Mouse (Mus musculus) heart, embryonic 13.5 days (tissue): ENCODE measurements at regions not wholly inside any gene's neighbourhood (a gene's known extent, or its start where the extent isn't known, plus 50 kb on each side); places are given as distances from the start of the nearest gene placed in this dataset.
"Not testable (repeated sequence)": the region's sequence is repeated elsewhere in the genome, so short reads cannot be mapped to it uniquely, and the experiment has no call there.

ENCODE experiments used
- ATAC-seq: fragments of 200-750 bp; cut with Nextera tagmentation; 2 replicates; pipeline ENCODE4 v1.8.0; 2017; ENCODE audit warnings: moderate TSS enrichment; ENCODE audit not compliant: insufficient number of reproducible peaks, low FRiP score, low TSS enrichment; ENCODE audit errors: extremely low read depth
- H3K27ac ChIP-seq: fragments of 300-500 bp; sonication (generic); replicated peaks from 2 replicates; pipeline ENCODE4 v1.5.1; 2015; ENCODE audit warnings: moderate library complexity, mild to moderate bottlenecking, inconsistent platforms
- H3K27me3 ChIP-seq: fragments of 300-500 bp; sonication (generic); replicated peaks from 2 replicates; pipeline ENCODE4 v1.6.1; 2015; ENCODE audit warnings: mild to moderate bottlenecking, inconsistent platforms
- H3K36me3 ChIP-seq: fragments of 300-500 bp; sonication (generic); 2 replicates; pipeline ENCODE4 v1.6.1; 2015; ENCODE audit warnings: mild to moderate bottlenecking, inconsistent platforms
- H3K4me1 ChIP-seq: fragments of 300-500 bp; sonication (generic); 2 replicates; pipeline ENCODE4 v1.6.1; 2015; ENCODE audit warnings: inconsistent platforms
- H3K4me2 ChIP-seq: fragments of 300-500 bp; sonication (generic); 2 replicates; pipeline ENCODE4 v1.6.1; 2015; ENCODE audit warnings: inconsistent platforms, mild to moderate bottlenecking, moderate library complexity
- H3K4me3 ChIP-seq: fragments of 300-500 bp; sonication (generic); 2 replicates; pipeline ENCODE4 v1.5.1; 2015; ENCODE audit warnings: moderate library complexity, mild to moderate bottlenecking, inconsistent platforms
- H3K9ac ChIP-seq: fragments of 300-500 bp; sonication (generic); 2 replicates; pipeline ENCODE4 v1.6.1; 2015; ENCODE audit warnings: inconsistent platforms, mild to moderate bottlenecking, moderate library complexity
- H3K9me3 ChIP-seq: fragments of 300-500 bp; sonication (generic); 2 replicates; pipeline ENCODE4 v1.6.1; 2016; ENCODE audit warnings: inconsistent platforms
- WGBS: fragments of 180-500 bp; shearing (Covaris S2); methylation state at CpG from one replicate; pipeline ENCODE4 v1.1.7; 2015; ENCODE audit warnings: mixed read lengths; 5-methylcytosine and 5-hydroxymethylcytosine counted together

GRCm38 (mm10) chr9:33717614-33718013, 768.1 kb upstream of the Kirrel3 start:
- H3K9ac ChIP-seq: no peak overlapping the region
- no peaks in the 10 kb centered on the region for H3K9me3 ChIP-seq
- H3K27me3 ChIP-seq: no peaks in the 10 kb centered on the region
- H3K27ac ChIP-seq: no peak overlapping the region
- H3K36me3 ChIP-seq: no peaks in the 10 kb centered on the region
- no peak overlapping the region for H3K4me2 ChIP-seq
- no peak overlapping the region for H3K4me3 ChIP-seq
- 76% methylated on average over 2 of the region's 2 CpGs for WGBS
- no peak for ATAC-seq
- peaks cover 10% of the 10 kb centered on the region; the same call in 1 of the 2 replicates for H3K4me1 ChIP-seq

GRCm38 (mm10) chr9:33724811-33725210, 760.9 kb upstream of the Kirrel3 start:
- WGBS: 85% methylated on average over 1 of the region's 1 CpGs
- Histone ChIP-seq H3K4me3 (no peak overlapping the region), H3K4me2 (no peak overlapping the region), H3K9me3 (no peaks in the 10 kb centered on the region), H3K36me3 (no peaks in the 10 kb centered on the region), H3K4me1 (no peaks in the 10 kb centered on the region), H3K9ac (no peak overlapping the region), H3K27me3 (no peaks in the 10 kb centered on the region), H3K27ac (no peak overlapping the region)
- no peak for ATAC-seq

- not testable (repeated sequence) for H3K27ac ChIP-seq, H3K4me2 ChIP-seq, H3K36me3 ChIP-seq, ATAC-seq, H3K4me3 ChIP-seq, H3K4me1 ChIP-seq, H3K9ac ChIP-seq, H3K9me3 ChIP-seq, H3K27me3 ChIP-seq
- WGBS: 72% methylated on average over 23 of the region's 37 CpGs
Observed at GRCm38 (mm10) chr9:33728058-33728457, 757.6 kb upstream of the Kirrel3 start.

GRCm38 (mm10) chr9:33760701-33761100, 725.0 kb upstream of the Kirrel3 start:
- Histone ChIP-seq H3K36me3 (no peaks in the 10 kb centered on the region), H3K9me3 (no peaks in the 10 kb centered on the region), H3K27ac (no peak overlapping the region), H3K9ac (no peak overlapping the region), H3K4me3 (no peak overlapping the region), H3K4me2 (no peak overlapping the region), H3K4me1 (no peaks in the 10 kb centered on the region), H3K27me3 (no peaks in the 10 kb centered on the region)
- no peak for ATAC-seq

GRCm38 (mm10) chr9:33766235-33766634, 719.5 kb upstream of the Kirrel3 start:
- Histone ChIP-seq H3K4me2 (no peak overlapping the region), H3K4me3 (no peak overlapping the region), H3K36me3 (no peaks in the 10 kb centered on the region), H3K27ac (no peak overlapping the region), H3K27me3 (no peaks in the 10 kb centered on the region), H3K9ac (no peak overlapping the region), H3K4me1 (no peaks in the 10 kb centered on the region), H3K9me3 (no peaks in the 10 kb centered on the region)
- 51% methylated on average over 2 of the region's 2 CpGs for WGBS
- no peak for ATAC-seq

- no peaks in the 10 kb centered on the region for H3K9me3 ChIP-seq
- no peaks in the 10 kb centered on the region for H3K4me1 ChIP-seq
- H3K27me3 ChIP-seq: no peaks in the 10 kb centered on the region
- no peak overlapping the region for H3K27ac ChIP-seq
- no peak overlapping the region for H3K4me3 ChIP-seq
- H3K4me2 ChIP-seq: no peak overlapping the region
- no peaks in the 10 kb centered on the region for H3K36me3 ChIP-seq
- 79% methylated on average over 2 of the region's 2 CpGs for WGBS
- H3K9ac ChIP-seq: no peak overlapping the region
- ATAC-seq: no peak
Observed at GRCm38 (mm10) chr9:33769811-33770210, 715.9 kb upstream of the Kirrel3 start.

- ATAC-seq: no peak
- WGBS: 66% methylated on average over 5 of the region's 5 CpGs
- Histone ChIP-seq H3K4me2 (no peak overlapping the region), H3K9me3 (no peaks in the 10 kb centered on the region), H3K36me3 (no peaks in the 10 kb centered on the region), H3K27me3 (no peaks in the 10 kb centered on the region), H3K27ac (no peak overlapping the region), H3K4me3 (no peak overlapping the region), H3K9ac (no peak overlapping the region), H3K4me1 (no peaks in the 10 kb centered on the region)
Observed at GRCm38 (mm10) chr9:33774178-33774577, 711.5 kb upstream of the Kirrel3 start.

- no peak for ATAC-seq
- 57% methylated on average over 4 of the region's 4 CpGs for WGBS
- no peak overlapping the region for H3K4me2 ChIP-seq
Observed at GRCm38 (mm10) chr9:33790617-33791016, 695.1 kb upstream of the Kirrel3 start.

GRCm38 (mm10) chr9:33800250-33800649, 685.4 kb upstream of the Kirrel3 start:
- no peaks in the 10 kb centered on the region for H3K9me3 ChIP-seq
- H3K27me3 ChIP-seq: no peaks in the 10 kb centered on the region
- no peaks in the 10 kb centered on the region for H3K36me3 ChIP-seq
- H3K4me2 ChIP-seq: no peak overlapping the region
- 60% methylated on average over 6 of the region's 6 CpGs for WGBS
- no peak overlapping the region for H3K4me3 ChIP-seq
- no peak overlapping the region for H3K27ac ChIP-seq
- no peaks in the 10 kb centered on the region for H3K4me1 ChIP-seq
- H3K9ac ChIP-seq: no peak overlapping the region
- ATAC-seq: no peak

More at GRCm38 (mm10) chr9:33790617-33791016, 695.1 kb upstream of the Kirrel3 start:
- no peaks in the 10 kb centered on the region for H3K27me3 ChIP-seq
- no peaks in the 10 kb centered on the region for H3K36me3 ChIP-seq
- H3K4me3 ChIP-seq: no peak overlapping the region
- H3K4me1 ChIP-seq: no peaks in the 10 kb centered on the region
- no peak overlapping the region for H3K27ac ChIP-seq
- no peaks in the 10 kb centered on the region for H3K9me3 ChIP-seq
- no peak overlapping the region for H3K9ac ChIP-seq

- Histone ChIP-seq H3K4me1 (no peaks in the 10 kb centered on the region), H3K9me3 (no peaks in the 10 kb centered on the region), H3K27me3 (no peaks in the 10 kb centered on the region), H3K9ac (no peak overlapping the region), H3K27ac (no peak overlapping the region), H3K4me2 (no peak overlapping the region), H3K4me3 (no peak overlapping the region), H3K36me3 (no peaks in the 10 kb centered on the region)
- WGBS: 52% methylated on average over 1 of the region's 1 CpGs
- ATAC-seq: no peak
Observed at GRCm38 (mm10) chr9:33800763-33801162, 684.9 kb upstream of the Kirrel3 start.

GRCm38 (mm10) chr9:33814739-33815368, 670.8 kb upstream of the Kirrel3 start:
- Histone ChIP-seq H3K4me2 (no peak overlapping the region), H3K27me3 (no peaks in the 10 kb centered on the region), H3K9me3 (no peaks in the 10 kb centered on the region), H3K9ac (no peak overlapping the region), H3K36me3 (no peaks in the 10 kb centered on the region), H3K4me3 (no peak overlapping the region), H3K4me1 (no peaks in the 10 kb centered on the region), H3K27ac (no peak overlapping the region)
- WGBS: 72% methylated on average over 5 of the region's 5 CpGs
- ATAC-seq: no peak

GRCm38 (mm10) chr9:33822574-33823394, 662.9 kb upstream of the Kirrel3 start:
- H3K4me1 ChIP-seq: no peaks in the 10 kb centered on the region
- no peaks in the 10 kb centered on the region for H3K27me3 ChIP-seq
- no peak overlapping the region for H3K4me3 ChIP-seq
- no peaks in the 10 kb centered on the region for H3K36me3 ChIP-seq
- H3K4me2 ChIP-seq: no peak overlapping the region
- no peaks in the 10 kb centered on the region for H3K9me3 ChIP-seq
- no peak overlapping the region for H3K9ac ChIP-seq
- H3K27ac ChIP-seq: no peak overlapping the region
- whole genome bisulfite sequencing: 72% methylated on average over 9 of the region's 9 CpGs
- no peak for ATAC-seq
